Comparison of ENCODE assay signal across 8 mouse cellular contexts in genomic region chr8:94152513-94153300, GRCm38 (mm10). TPM values are rescaled to one million over a fixed set of nuclear protein-coding genes. Genes with fewer than 3 reads are reported as not detected.
DNase-seq lines count a peak whose midpoint lies in the region; ATAC-seq lines count a peak whose summit lies in the region.

Gene Mt3 (plus strand): TSS chr8:94152607.

- H3K9me3 ChIP-seq in embryonic facial prominence, embryonic 14.5 days (ENCODE audit: control insufficient read depth, low read length): no peaks in the 10 kb centered on the region
- no peaks in the 10 kb centered on the region for H3K9me3 ChIP-seq in heart, embryonic 12.5 days (replicated peaks)
- H3K9me3 ChIP-seq in liver, embryonic 11.5 days (ENCODE audit: control insufficient read depth, low read length): no peaks in the 10 kb centered on the region

- H3K4me1 ChIP-seq in embryonic facial prominence, embryonic 14.5 days (ENCODE audit: control insufficient read depth, insufficient read depth, low read length): peaks cover 12% of the 10 kb centered on the region; the same call in 1 of the 2 replicates
- H3K4me1 ChIP-seq in heart, embryonic 12.5 days (replicated peaks): peaks cover 34% of the 10 kb centered on the region
- H3K4me1 ChIP-seq in liver, embryonic 11.5 days (replicated peaks; ENCODE audit: control insufficient read depth, insufficient read depth, low read length): peaks cover 6% of the 10 kb centered on the region; the same call in 1 of the 2 replicates

- H3K4me3 ChIP-seq in embryonic facial prominence, embryonic 14.5 days (ENCODE audit: low read depth, low read length): peak within 1 kb of the TSS; percentile 24
- peak within 1 kb of the TSS; percentile 45 for H3K4me3 ChIP-seq in heart, embryonic 12.5 days
- peak within 1 kb of the TSS; percentile 31 for H3K4me3 ChIP-seq in liver, embryonic 11.5 days (ENCODE audit: low read depth, low read length)

- peak; percentile 33 for DNase-seq in urinary bladder, postnatal 14 days (ENCODE audit: low spot score)
- no peak for DNase-seq in urinary bladder, postnatal 10 days (ENCODE audit: low spot score)
- peak; percentile 79 for DNase-seq in embryonic facial prominence, embryonic 14.5 days (ENCODE audit: low spot score)
- peak; percentile 48 for DNase-seq in kidney, postnatal 14 days
- DNase-seq in liver, embryonic 11.5 days (ENCODE audit: low spot score): peak; percentile 49
- DNase-seq in ovary, postnatal 14 days (ENCODE audit: low spot score): peak; percentile 31
- DNase-seq in c-Kit-positive CD71-positive TER-119-positive erythroid progenitor cells, embryonic 14.5 days (ENCODE audit: low spot score): no peak

- H3K4me2 ChIP-seq in embryonic facial prominence, embryonic 14.5 days (ENCODE audit: low read depth, low read length): peak within 1 kb of the TSS; percentile 46
- H3K4me2 ChIP-seq in heart, embryonic 12.5 days: peak within 1 kb of the TSS; percentile 80
- peak within 1 kb of the TSS; percentile 69 for H3K4me2 ChIP-seq in liver, embryonic 11.5 days

- no peaks in the 10 kb centered on the region for H3K36me3 ChIP-seq in embryonic facial prominence, embryonic 14.5 days (ENCODE audit: control insufficient read depth, insufficient read depth, low read length)
- no peaks in the 10 kb centered on the region for H3K36me3 ChIP-seq in heart, embryonic 12.5 days
- no peaks in the 10 kb centered on the region for H3K36me3 ChIP-seq in liver, embryonic 11.5 days (ENCODE audit: control insufficient read depth, insufficient read depth, low read length)

- peaks cover 23% of the 10 kb centered on the region for H3K27me3 ChIP-seq in embryonic facial prominence, embryonic 14.5 days (replicated peaks; ENCODE audit: control insufficient read depth, insufficient read depth, low read length)
- peaks cover 23% of the 10 kb centered on the region for H3K27me3 ChIP-seq in heart, embryonic 12.5 days (replicated peaks)
- peaks cover 23% of the 10 kb centered on the region for H3K27me3 ChIP-seq in liver, embryonic 11.5 days (replicated peaks; ENCODE audit: control insufficient read depth, insufficient read depth, low read length)

- H3K9ac ChIP-seq in embryonic facial prominence, embryonic 14.5 days (ENCODE audit: low read depth, low read length): no peak within 1 kb of the TSS; the same call in 1 of the 2 replicates
- peak within 1 kb of the TSS; percentile 42 for H3K9ac ChIP-seq in heart, embryonic 12.5 days
- no peak within 1 kb of the TSS for H3K9ac ChIP-seq in liver, embryonic 11.5 days (ENCODE audit: low read depth, low read length)

- no peak within 1 kb of the TSS for H3K27ac ChIP-seq in embryonic facial prominence, embryonic 14.5 days (replicated peaks; ENCODE audit: low read depth, low read length)
- no peak within 1 kb of the TSS for H3K27ac ChIP-seq in heart, embryonic 12.5 days (ENCODE audit: poor library complexity, severe bottlenecking)
- no peak within 1 kb of the TSS for H3K27ac ChIP-seq in liver, embryonic 11.5 days (ENCODE audit: low read depth, low read length)

- WGBS in embryonic facial prominence, embryonic 14.5 days: 2% methylated on average over 21 of the region's 29 CpGs
- WGBS in heart, embryonic 12.5 days: 3% methylated on average over 29 of the region's 29 CpGs
- WGBS in liver, embryonic 11.5 days: 4% methylated on average over 29 of the region's 29 CpGs

- peak; percentile 76 for ATAC-seq in embryonic facial prominence, embryonic 14.5 days (ENCODE audit: low read depth)
- ATAC-seq in heart, embryonic 12.5 days (ENCODE audit: insufficient number of reproducible peaks, low FRiP score): peak; percentile 69
- ATAC-seq in liver, embryonic 11.5 days (replicated peaks; ENCODE audit: low FRiP score): peak; percentile 75

RNA-seq across cellular contexts. Expression of gene Mt3, which starts in this region (rescaled TPM):
- 10.8 and 14.1 TPM in 2 replicates for polyA plus RNA-seq in embryonic facial prominence, embryonic 14.5 days (2014; fragmentation: Nextera tagmentation; extraction: Ambion mirVana)
- 24.7 and 25.0 TPM in 2 replicates for polyA plus RNA-seq in heart, embryonic 12.5 days (2016; fragmentation: Nextera tagmentation; extraction: Ambion mirVana)
- polyA plus RNA-seq in liver, embryonic 11.5 days (2014; fragmentation: Nextera tagmentation; extraction: Ambion mirVana): 0.64 and 0.95 TPM in 2 replicates

Comparison
In these comparisons a context has a peak if more than half of its experiments do, and no peak if none do; other contexts are left out.
1. DNase-seq: peak in urinary bladder, postnatal 14 days (single experiment), embryonic facial prominence, embryonic 14.5 days (single experiment), kidney, postnatal 14 days (single experiment) and ovary, postnatal 14 days (single experiment); none in urinary bladder, postnatal 10 days (single experiment) and c-Kit-positive CD71-positive TER-119-positive erythroid progenitor cells, embryonic 14.5 days (single experiment).
2. Peak in DNase-seq, ATAC-seq, H3K4me3 ChIP-seq and H3K4me2 ChIP-seq in liver, embryonic 11.5 days; RNA of the gene not detected or under 1 TPM.
3. Peak in every context shown above with its lines, with median percentiles within 50 percentile points of each other: ATAC-seq, H3K4me2 ChIP-seq and H3K4me3 ChIP-seq.